Mouse (Mus musculus) heart, adult 2 months (tissue): ENCODE data around the gene Ghr. TPM values are rescaled to one million over a fixed set of nuclear protein-coding genes. Genes with fewer than 3 reads are reported as not detected.

Experiments used
- DNase-seq, 2 experiments: peaks; one replicate each; pipeline ENCODE4 v3.0.0; 2021
- H3K27ac ChIP-seq: fragments of 200-600 bp; 2 replicates; pipeline ENCODE4 v1.8.1; 2022
- H3K27me3 ChIP-seq: fragments of 200-500 bp; 2 replicates; pipeline ENCODE4 v1.6.1; 2012; ENCODE audit warnings: mild to moderate bottlenecking, low read length, inconsistent platforms, mixed read lengths; ENCODE audit not compliant: control insufficient read depth, insufficient read depth
- H3K36me3 ChIP-seq: fragments of 200-500 bp; 2 replicates; pipeline ENCODE4 v1.6.1; 2012; ENCODE audit warnings: low read length, inconsistent platforms; ENCODE audit not compliant: control insufficient read depth, insufficient read depth
- H3K4me1 ChIP-seq: fragments of 200-500 bp; 2 replicates; pipeline ENCODE4 v1.6.1; 2011; ENCODE audit warnings: low read length; ENCODE audit not compliant: control insufficient read depth, insufficient read depth
- H3K4me3 ChIP-seq: fragments of 200-600 bp; 2 replicates; pipeline ENCODE4 v1.8.1; 2022
- H3K79me2 ChIP-seq: fragments of 200-500 bp; replicated peaks from 2 replicates; pipeline ENCODE4 v1.6.1; 2012; ENCODE audit warnings: mild to moderate bottlenecking, inconsistent platforms, low read length, moderate library complexity, mixed read lengths; ENCODE audit not compliant: control insufficient read depth, insufficient read depth
- H3K9ac ChIP-seq: fragments of 200-500 bp; 2 replicates; pipeline ENCODE4 v1.6.1; 2012; ENCODE audit warnings: low read depth, mild to moderate bottlenecking, control low read depth, inconsistent platforms, low read length, mixed read lengths
- CTCF ChIP-seq: fragments of 200-600 bp; IDR thresholded peaks from 2 replicates; pipeline ENCODE4 v1.8.1; 2022; ENCODE audit warnings: antibody characterized with exemption, mild to moderate bottlenecking, moderate library complexity
- EP300 ChIP-seq: fragments of 200-500 bp; IDR thresholded peaks from 2 replicates; pipeline ENCODE4 v1.6.1; 2011; ENCODE audit warnings: low read depth, low read length, control low read depth; ENCODE audit not compliant: insufficient read depth
- POLR2A ChIP-seq: fragments of 200-500 bp; IDR thresholded peaks from 2 replicates; pipeline ENCODE4 v1.6.1; 2011; ENCODE audit warnings: mild to moderate bottlenecking, low read depth, low read length, control low read depth; ENCODE audit not compliant: insufficient read depth
- whole genome bisulfite sequencing: fragments of 180-500 bp; shearing (Covaris S2); methylation state at CpG from one replicate; pipeline ENCODE4 v1.1.7; 2018; 5-methylcytosine and 5-hydroxymethylcytosine counted together
- intact Hi-C: fragments of 180-260 bp; cut with DNase I; formaldehyde crosslinking; loops from one replicate; pipeline ENCODE4 v1.15.1; 2025
- polyA plus RNA-seq: library from polyadenylated mRNA; depleted of rRNA; stranded (reverse); fragments of >200 nt; gene quantifications from 2 replicates; pipeline ENCODE4 v1.2.3, GENCODE M21; 2012
- total RNA-seq, 2 experiments: library from RNA; stranded (reverse); gene quantifications; 2 replicates each; pipeline ENCODE4 v1.2.3; 2021

Gene Ghr
- total and polyA plus RNA-seq, 3 experiments, result 46.1 to 161 (median 160) TPM

- Histone ChIP-seq H3K27ac (no peak overlapping the region), H3K4me3 (no peak overlapping the region), H3K27me3 (no peaks in the 10 kb centered on the region), H3K9ac (no peak overlapping the region), H3K36me3 (peaks cover 23% of the 10 kb centered on the region), H3K4me1 (peaks cover 1% of the 10 kb centered on the region), H3K79me2 (0 out of 2 replicates have a peak, but pooled peaks cover 2% of the 10 kb centered on the region)
- 94% methylated on average over 1 of the region's 1 CpGs for WGBS
- TF ChIP-seq CTCF, result no peak
- no peak for TF ChIP-seq EP300
- TF ChIP-seq POLR2A, result no peak
- intact Hi-C loops, result no loop called here
- DNase-seq, result no peak
Observed at GRCm38 (mm10) chr15:3563473-3563872, 19.8 kb downstream of the Ghr start.

GRCm38 (mm10) chr15:3558524-3558923 lies 24.8 kb downstream of the Ghr start:
- intact Hi-C loops, result no loop called here
- Histone ChIP-seq H3K36me3 (peaks cover 15% of the 10 kb centered on the region), H3K4me1 (no peaks in the 10 kb centered on the region), H3K79me2 (no peaks in the 10 kb centered on the region), H3K27ac (no peak overlapping the region), H3K27me3 (no peaks in the 10 kb centered on the region), H3K4me3 (no peak overlapping the region), H3K9ac (no peak overlapping the region)
- DNase-seq, result no peak
- no peak for TF ChIP-seq POLR2A
- TF ChIP-seq EP300, result no peak
- TF ChIP-seq CTCF, result no peak
- 65% methylated on average over 3 of the region's 3 CpGs for WGBS

GRCm38 (mm10) chr15:3544289-3544688 lies 39.0 kb downstream of the Ghr start:
- H3K4me1 ChIP-seq, result no peaks in the 10 kb centered on the region; the same call in 1 of the 2 replicates
- no peak for DNase-seq
- H3K27ac ChIP-seq, result no peak overlapping the region
- no peak overlapping the region for H3K9ac ChIP-seq
- no peaks in the 10 kb centered on the region for H3K79me2 ChIP-seq
- 73% methylated on average over 2 of the region's 2 CpGs for WGBS
- H3K27me3 ChIP-seq, result no peaks in the 10 kb centered on the region
- TF ChIP-seq CTCF, result no peak
- H3K36me3 ChIP-seq, result no peaks in the 10 kb centered on the region
- no peak overlapping the region for H3K4me3 ChIP-seq
- intact Hi-C loops, result no loop called here

GRCm38 (mm10) chr15:3536309-3536900 lies 46.9 kb downstream of the Ghr start:
- Histone ChIP-seq H3K4me1 (no peaks in the 10 kb centered on the region; the same call in 1 of the 2 replicates), H3K79me2 (no peaks in the 10 kb centered on the region), H3K9ac (no peak overlapping the region), H3K27ac (no peak overlapping the region), H3K27me3 (no peaks in the 10 kb centered on the region), H3K4me3 (no peak overlapping the region), H3K36me3 (no peaks in the 10 kb centered on the region)
- no peak for DNase-seq
- intact Hi-C loops, result no loop called here
- WGBS, result 54% methylated on average over 3 of the region's 3 CpGs
- TF ChIP-seq EP300 (no peak), CTCF (no peak), POLR2A (no peak)

GRCm38 (mm10) chr15:3514027-3514426 lies 69.3 kb downstream of the Ghr start:
- DNase-seq, result no peak
- intact Hi-C loops, result no loop called here

GRCm38 (mm10) chr15:3512380-3512779 lies 70.9 kb downstream of the Ghr start:
- H3K4me3 ChIP-seq, result no peak overlapping the region
- WGBS, result 65% methylated on average over 1 of the region's 1 CpGs
- no peak for DNase-seq
- H3K27me3 ChIP-seq, result no peaks in the 10 kb centered on the region
- peaks cover 18% of the 10 kb centered on the region for H3K36me3 ChIP-seq
- TF ChIP-seq POLR2A (no peak), EP300 (no peak), CTCF (no peak)
- H3K4me1 ChIP-seq, result peaks cover 12% of the 10 kb centered on the region
- no peak overlapping the region for H3K9ac ChIP-seq
- no peaks in the 10 kb centered on the region for H3K79me2 ChIP-seq
- intact Hi-C loops, result no loop called here
- no peak overlapping the region for H3K27ac ChIP-seq

More at GRCm38 (mm10) chr15:3514027-3514426, 69.3 kb downstream of the Ghr start:
- Histone ChIP-seq H3K4me1 (peaks cover 6% of the 10 kb centered on the region), H3K36me3 (peaks cover 10% of the 10 kb centered on the region), H3K79me2 (no peaks in the 10 kb centered on the region), H3K27ac (no peak overlapping the region), H3K27me3 (no peaks in the 10 kb centered on the region), H3K9ac (no peak overlapping the region), H3K4me3 (no peak overlapping the region)
- WGBS, result 87% methylated on average over 1 of the region's 1 CpGs
- TF ChIP-seq CTCF (no peak), POLR2A (no peak), EP300 (no peak)
